Mouse (Mus musculus) liver, embryonic 15.5 days (tissue): ENCODE measurements around the gene Pde6b. TPM values are rescaled to one million over a fixed set of nuclear protein-coding genes. Genes with fewer than 3 reads are reported as not detected.

Source experiments
- ATAC-seq: fragments of 200-750 bp; cut with Nextera tagmentation; 2 replicates; pipeline ENCODE4 v1.8.0; 2017; ENCODE audit warnings: moderate number of reproducible peaks, mild to moderate bottlenecking, moderate library complexity; ENCODE audit not compliant: insufficient read depth
- H3K27ac ChIP-seq: fragments of 300-500 bp; sonication (generic); replicated peaks from 2 replicates; pipeline ENCODE4 v1.5.1; 2015; ENCODE audit warnings: mild to moderate bottlenecking, inconsistent platforms
- H3K27me3 ChIP-seq: fragments of 300-500 bp; sonication (generic); 2 replicates; pipeline ENCODE4 v1.6.1; 2015; ENCODE audit warnings: mild to moderate bottlenecking, inconsistent platforms
- H3K36me3 ChIP-seq: fragments of 300-500 bp; sonication (generic); replicated peaks from 2 replicates; pipeline ENCODE4 v1.6.1; 2015; ENCODE audit warnings: moderate library complexity, mild to moderate bottlenecking, inconsistent platforms
- H3K4me1 ChIP-seq: fragments of 300-500 bp; sonication (generic); replicated peaks from 2 replicates; pipeline ENCODE4 v1.6.1; 2015; ENCODE audit warnings: inconsistent platforms
- H3K4me2 ChIP-seq: fragments of 300-500 bp; sonication (generic); 2 replicates; pipeline ENCODE4 v1.6.1; 2015; ENCODE audit warnings: moderate library complexity, mild to moderate bottlenecking, inconsistent platforms
- H3K4me3 ChIP-seq: fragments of 300-500 bp; sonication (generic); replicated peaks from 2 replicates; pipeline ENCODE4 v1.5.1; 2015; ENCODE audit warnings: mild to moderate bottlenecking, inconsistent platforms
- H3K9ac ChIP-seq: fragments of 300-500 bp; sonication (generic); 2 replicates; pipeline ENCODE4 v1.6.1; 2015; ENCODE audit warnings: moderate library complexity, mild to moderate bottlenecking, inconsistent platforms
- H3K9me3 ChIP-seq: fragments of 300-500 bp; sonication (generic); replicated peaks from 2 replicates; pipeline ENCODE4 v1.6.1; 2016; ENCODE audit warnings: inconsistent platforms
- WGBS: fragments of 180-500 bp; shearing (Covaris S2); methylation state at CpG from one replicate; pipeline ENCODE4 v1.1.7; 2015; ENCODE audit warnings: mixed read lengths; ENCODE audit not compliant: insufficient replicate concordance; 5-methylcytosine and 5-hydroxymethylcytosine counted together
- polyA plus RNA-seq: library from polyadenylated mRNA; unstranded; fragments of >200 nt; fragmentation: Nextera tagmentation; extraction: Ambion mirVana; gene quantifications from 2 replicates; pipeline ENCODE4 v1.2.1, GENCODE M21; 2015

Gene Pde6b
- polyA plus RNA-seq, 1 experiment from 2014 or later, result not detected

- no peaks in the 10 kb centered on the region for H3K9me3 ChIP-seq
- H3K4me3 ChIP-seq, result no peak overlapping the region
- peak overlapping the region; percentile 88 for H3K4me2 ChIP-seq
- no peak for ATAC-seq
- peaks cover 11% of the 10 kb centered on the region; the same call in 1 of the 2 replicates for H3K36me3 ChIP-seq
- WGBS, result 21% methylated on average over 6 of the region's 6 CpGs
- 0 out of 2 replicates have a peak overlapping the region, but pooled peaks have one; percentile 6 for H3K9ac ChIP-seq
- peaks cover 76% of the 10 kb centered on the region for H3K4me1 ChIP-seq
- peak overlapping the region; percentile 78 for H3K27ac ChIP-seq
- no peaks in the 10 kb centered on the region for H3K27me3 ChIP-seq
These were observed 77.1 kb downstream of the Pde6b start for GRCm38 (mm10) chr5:108465131-108465891.

GRCm38 (mm10) chr5:108466647-108467046 is 78.5 kb downstream of the Pde6b start:
- WGBS, result 97% methylated on average over 1 of the region's 1 CpGs
- no peak overlapping the region for H3K9ac ChIP-seq
- peak overlapping the region; percentile 78 for H3K27ac ChIP-seq
- H3K9me3 ChIP-seq, result no peaks in the 10 kb centered on the region
- ATAC-seq, result no peak
- peaks cover 12% of the 10 kb centered on the region; the same call in 1 of the 2 replicates for H3K36me3 ChIP-seq
- H3K27me3 ChIP-seq, result no peaks in the 10 kb centered on the region
- H3K4me2 ChIP-seq, result 0 out of 2 replicates have a peak overlapping the region, but pooled peaks have one; percentile 88
- peaks cover 68% of the 10 kb centered on the region for H3K4me1 ChIP-seq
- no peak overlapping the region for H3K4me3 ChIP-seq

- Histone ChIP-seq H3K4me1 (peaks cover 40% of the 10 kb centered on the region), H3K4me3 (no peak overlapping the region), H3K27me3 (no peaks in the 10 kb centered on the region), H3K36me3 (peaks cover 40% of the 10 kb centered on the region), H3K4me2 (no peak overlapping the region), H3K9me3 (no peaks in the 10 kb centered on the region), H3K9ac (no peak overlapping the region), H3K27ac (no peak overlapping the region)
- no peak for ATAC-seq
- WGBS, result 77% methylated on average over 7 of the region's 7 CpGs
These were observed 81.4 kb downstream of the Pde6b start for GRCm38 (mm10) chr5:108469617-108470016.

GRCm38 (mm10) chr5:108473737-108474136 is 85.5 kb downstream of the Pde6b start:
- H3K4me1 ChIP-seq, result peaks cover 5% of the 10 kb centered on the region; the same call in 1 of the 2 replicates
- H3K36me3 ChIP-seq, result peaks cover 74% of the 10 kb centered on the region
- ATAC-seq, result no peak
- H3K27me3 ChIP-seq, result no peaks in the 10 kb centered on the region
- H3K4me3 ChIP-seq, result no peak overlapping the region
- H3K9ac ChIP-seq, result no peak overlapping the region
- H3K9me3 ChIP-seq, result no peaks in the 10 kb centered on the region
- no peak overlapping the region for H3K27ac ChIP-seq
- 88% methylated on average over 4 of the region's 4 CpGs for WGBS
- H3K4me2 ChIP-seq, result no peak overlapping the region

GRCm38 (mm10) chr5:108475977-108476376 is 87.8 kb downstream of the Pde6b start:
- Histone ChIP-seq H3K4me2 (no peak overlapping the region), H3K27me3 (no peaks in the 10 kb centered on the region), H3K9me3 (no peaks in the 10 kb centered on the region), H3K9ac (no peak overlapping the region), H3K27ac (no peak overlapping the region), H3K4me3 (no peak overlapping the region), H3K4me1 (no peaks in the 10 kb centered on the region), H3K36me3 (peaks cover 76% of the 10 kb centered on the region)
- 79% methylated on average over 3 of the region's 3 CpGs for WGBS
- no peak for ATAC-seq

Other genes starting within 250 kb of the Pde6b start
- gene Dr1, start 119.5 kb upstream of the Pde6b start, polyA plus RNA-seq, result 25.0 and 25.6 TPM in 2 replicates
- 3.1 TPM in 2 replicates for gene Pigg, start 75.8 kb upstream of the Pde6b start, polyA plus RNA-seq
- gene Gm42517, start 20.5 kb upstream of the Pde6b start, polyA plus RNA-seq, result 0.06 TPM in 1 of 2 replicates, not detected in the other
- 155 and 216 TPM in 2 replicates for gene Atp5k, start 46.1 kb downstream of the Pde6b start, polyA plus RNA-seq
- 0.16 and 0.28 TPM in 2 replicates for gene Mfsd7a, start 60.5 kb downstream of the Pde6b start, polyA plus RNA-seq
- gene Pcgf3, start 72.8 kb downstream of the Pde6b start, polyA plus RNA-seq, result 5.3 and 5.8 TPM in 2 replicates
- gene Cplx1, start 161.6 kb downstream of the Pde6b start, polyA plus RNA-seq, result 0.08 TPM in 1 of 2 replicates, not detected in the other
- 26.6 and 26.8 TPM in 2 replicates for gene Gak, start 241.4 kb downstream of the Pde6b start, polyA plus RNA-seq
- gene Tmem175, start 241.4 kb downstream of the Pde6b start, polyA plus RNA-seq, result 10.5 and 11.9 TPM in 2 replicates